Mouse (Mus musculus): ENCODE measurements around the gene Serpinb9b. TPM values are rescaled to one million over a fixed set of nuclear protein-coding genes. Genes with fewer than 3 reads are reported as not detected.
"Not testable (repeated sequence)": the region's sequence is repeated elsewhere in the genome, so short reads cannot be mapped to it uniquely, and the experiment has no call there.

Serpinb9b gene
- total RNA-seq (2021): under 1 TPM; 0.09 to 0.17 TPM
- 0.04 TPM in 1 of 2 replicates, not detected in the other for polyA plus RNA-seq (2012; rRNA removed)
- long read RNA-seq: 0 reads

DNA sequence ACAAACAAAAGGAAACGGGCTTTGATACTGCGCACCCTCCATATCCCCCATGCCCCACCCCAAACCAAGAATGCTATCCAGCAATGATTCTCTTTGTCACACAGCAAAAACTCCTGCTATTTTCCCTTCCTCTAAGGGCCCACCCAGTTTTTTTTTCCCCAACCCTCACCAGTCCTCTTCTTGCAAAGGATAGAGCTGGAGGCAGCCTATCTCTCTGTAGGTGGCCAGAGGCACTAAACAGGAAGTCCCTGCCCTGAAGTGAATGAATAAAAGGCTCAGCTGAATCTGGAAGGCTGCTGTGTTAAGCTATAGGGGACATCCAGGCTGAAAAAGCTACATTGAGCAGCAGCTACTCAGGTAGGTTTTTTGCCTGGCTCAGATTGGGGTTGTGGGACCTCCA lies at the start of gene Serpinb9b:
Gene Serpinb9b, plus strand, starts transcription at position 173 of the 400 bp plus-strand sequence.
- DNase-seq: no peak

DNA sequence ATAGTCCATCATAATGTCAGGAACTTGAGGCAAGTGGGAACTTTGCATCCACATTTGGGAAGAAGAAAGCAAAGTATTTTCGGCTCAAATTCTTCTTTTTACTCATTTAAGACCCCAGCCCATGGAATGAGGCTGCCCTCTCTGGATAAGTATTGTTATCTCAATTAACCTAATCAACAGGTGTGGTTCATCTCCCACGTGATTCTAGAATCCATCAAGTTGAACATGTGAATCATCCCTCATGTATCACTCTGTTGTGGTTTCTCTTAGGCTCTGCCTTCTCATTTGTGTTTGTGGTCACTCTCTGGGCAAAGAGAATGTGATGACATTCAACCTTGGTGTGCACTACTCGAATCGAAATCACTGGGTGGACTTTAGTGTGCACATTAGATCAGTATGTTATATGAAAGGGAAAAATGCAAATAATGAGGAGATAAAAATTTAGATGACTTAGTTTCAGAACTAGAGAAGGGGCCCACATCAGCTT lies 44.6 kb upstream of the Serpinb9b start:
- no peak for DNase-seq

DNA sequence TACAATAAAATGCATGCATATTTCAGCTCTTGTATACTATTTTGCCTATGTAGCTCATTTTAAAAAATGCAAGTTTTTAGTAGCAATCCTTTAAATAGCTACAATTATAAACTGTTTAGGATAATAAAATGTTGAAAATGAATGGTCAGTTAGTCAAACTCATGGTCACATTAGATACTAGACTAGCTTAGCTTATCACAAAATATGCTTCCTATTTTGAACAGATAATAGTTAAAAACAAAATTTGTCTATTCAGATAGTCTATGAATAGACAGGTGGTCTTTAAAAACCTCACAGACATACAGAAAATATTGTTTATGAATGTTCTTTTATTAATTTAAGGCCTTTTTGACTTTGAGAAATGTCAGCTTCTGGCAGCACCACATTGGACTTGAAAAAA lies 41.0 kb upstream of the Serpinb9b start:
- no peak for DNase-seq

DNA sequence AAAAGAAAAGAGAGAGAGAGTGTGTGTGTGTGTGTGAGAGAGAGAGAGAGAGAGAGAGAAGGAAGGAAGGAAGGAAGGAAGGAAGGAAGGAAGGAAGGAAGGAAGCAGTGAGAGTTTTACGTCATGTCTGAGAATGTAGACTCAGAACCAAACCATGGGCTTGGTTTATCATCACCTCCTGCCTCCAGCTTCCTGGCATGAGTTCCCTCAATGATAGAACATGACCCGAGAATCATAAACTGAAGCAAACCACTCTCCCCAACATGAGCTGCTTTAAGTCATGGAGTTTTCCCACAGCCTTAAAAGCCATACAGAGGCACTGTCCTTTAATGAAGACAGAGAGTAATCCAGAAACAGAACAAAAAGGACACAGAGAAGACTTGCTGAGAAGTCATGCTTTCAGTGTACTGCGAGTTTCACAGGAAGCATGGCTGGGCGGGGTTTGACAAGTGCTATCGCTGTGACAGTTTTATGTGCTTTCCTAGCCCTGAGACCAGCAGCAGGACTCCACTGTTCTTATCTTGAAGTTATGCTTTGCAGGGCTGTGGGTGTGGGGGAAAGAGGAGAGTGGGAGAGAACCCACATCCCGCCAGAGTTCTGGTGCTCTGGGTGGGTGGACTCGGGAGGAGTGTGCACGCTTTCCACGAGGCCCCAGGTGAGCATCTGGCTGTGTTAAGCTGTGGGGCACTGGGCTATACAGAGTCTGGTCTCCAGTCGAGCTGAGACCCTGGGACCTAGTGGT lies 33.9 kb upstream of the Serpinb9b start:
- DNase-seq: peak; percentile 61

DNA sequence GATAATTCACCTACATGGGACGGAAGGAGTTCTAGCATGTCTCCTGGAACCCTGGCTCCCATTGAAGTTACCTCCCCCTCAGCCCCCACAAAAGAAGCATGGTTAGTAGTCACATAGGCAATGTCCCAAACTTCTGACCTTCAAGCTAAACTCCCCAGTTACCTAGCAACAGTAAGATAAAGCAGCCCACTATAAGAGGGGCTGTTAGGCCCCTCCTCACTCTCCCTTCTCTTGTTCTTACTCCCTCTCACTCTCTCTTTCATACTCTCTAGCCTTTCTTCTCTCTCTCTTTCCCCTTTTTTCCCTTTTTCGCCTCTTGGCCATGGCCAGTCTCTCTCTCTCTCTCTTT lies 33.3 kb upstream of the Serpinb9b start:
- DNase-seq: no peak

DNA sequence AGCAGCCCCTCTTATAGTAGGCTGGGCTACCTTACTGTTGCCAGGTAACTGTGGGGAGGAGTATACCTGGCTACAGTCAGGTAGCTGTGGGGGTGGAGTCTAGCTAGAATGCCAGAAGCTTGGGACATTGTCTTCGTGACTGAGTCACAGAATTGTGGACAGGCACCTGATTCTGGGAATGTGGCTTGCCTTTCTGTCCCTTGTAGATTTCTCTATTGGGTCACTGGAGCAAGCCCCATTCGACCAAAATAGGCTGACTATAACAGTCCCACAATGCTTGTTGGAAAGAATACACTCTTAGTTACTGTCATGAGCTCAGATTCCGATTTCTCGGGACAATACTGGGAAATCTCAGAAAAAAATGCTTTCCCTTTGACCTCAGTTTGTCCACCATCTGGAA lies 32.2 kb upstream of the Serpinb9b start:
- peak; percentile 38 for DNase-seq

DNA sequence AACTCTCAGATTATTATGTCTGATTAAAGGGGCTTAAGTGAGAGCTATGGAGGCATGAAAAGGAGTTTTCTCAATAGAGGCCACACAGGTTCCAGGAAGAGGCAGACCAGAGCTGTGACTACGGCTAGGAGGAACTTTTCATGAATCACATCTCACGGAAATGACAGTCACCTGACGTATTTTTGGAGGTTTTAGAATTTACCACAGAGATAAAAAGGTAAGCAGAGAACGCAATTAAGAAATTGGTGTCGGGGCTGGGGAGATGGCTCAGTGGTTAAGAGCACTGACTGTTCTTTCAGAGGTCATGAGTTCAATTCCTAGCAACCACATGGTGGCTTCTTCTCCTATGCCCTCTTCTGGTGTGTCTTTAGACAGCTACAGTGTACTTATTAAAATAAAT lies 25.9 kb upstream of the Serpinb9b start:
- DNase-seq: no peak

DNA sequence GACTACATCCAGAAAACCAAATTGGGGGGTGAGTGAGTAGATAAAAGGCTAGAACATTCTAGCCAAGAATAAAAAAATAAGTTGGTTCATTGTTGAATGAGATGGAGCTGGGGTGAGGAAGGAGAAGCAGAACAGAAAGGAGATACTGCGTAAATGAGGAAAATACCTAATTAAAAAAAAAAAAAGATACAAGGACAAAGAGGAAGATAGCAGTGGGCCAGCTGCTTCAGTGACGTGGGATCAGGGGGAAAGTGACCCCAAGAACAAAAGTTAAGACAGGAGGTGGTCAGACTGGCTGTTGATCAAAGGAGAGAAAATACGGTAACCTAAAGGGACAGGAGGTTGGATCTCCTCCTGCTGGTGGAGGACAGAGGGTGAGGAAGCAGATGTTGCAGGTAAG lies 24.3 kb upstream of the Serpinb9b start, which contains the start of gene Serpinb9:
Gene Serpinb9, plus strand, starts transcription at position 301 of the 400 bp plus-strand sequence.
- no peak for DNase-seq

DNA sequence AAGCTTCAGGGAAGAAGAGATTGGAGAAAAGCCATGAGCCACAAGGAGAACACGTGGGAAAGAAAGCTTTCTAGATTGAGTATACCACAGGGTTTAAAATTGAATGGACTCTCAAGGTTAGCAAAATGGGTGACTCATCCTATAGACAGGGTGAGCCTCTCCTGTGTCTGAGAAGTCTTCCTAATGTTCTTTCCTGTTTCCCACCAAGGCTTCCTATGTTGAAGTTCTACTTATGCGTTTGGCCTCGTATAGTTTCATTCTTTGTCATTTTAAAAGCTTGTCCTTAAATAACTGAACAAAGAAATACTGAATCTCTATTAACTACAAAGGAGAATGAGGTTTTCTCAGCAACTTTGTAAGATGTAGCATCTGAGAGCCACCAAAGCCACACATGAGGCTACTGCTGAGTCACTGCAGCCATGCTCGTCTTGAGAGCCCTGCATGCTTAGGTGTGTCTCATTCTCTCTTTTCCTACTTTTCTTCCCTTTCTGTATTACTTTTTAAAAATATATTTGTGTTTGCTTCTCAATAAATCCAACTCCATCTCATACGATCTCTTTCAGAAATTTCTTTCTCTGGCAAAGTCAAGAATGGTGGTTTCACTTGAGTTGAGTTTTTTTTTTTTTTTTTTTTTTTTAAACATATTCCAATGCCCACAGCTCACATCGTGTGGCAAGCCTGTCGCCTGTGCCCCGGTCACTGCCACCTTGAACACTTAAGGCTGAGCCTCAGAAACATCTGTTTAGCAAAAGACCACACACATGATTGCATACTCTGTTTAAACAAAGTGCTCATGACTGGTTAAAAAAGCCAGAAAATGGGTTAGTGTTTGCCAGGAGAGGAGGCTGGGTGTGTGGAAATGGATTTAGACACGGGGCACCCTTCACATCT lies 23.4 kb upstream of the Serpinb9b start:
- no peak for DNase-seq

DNA sequence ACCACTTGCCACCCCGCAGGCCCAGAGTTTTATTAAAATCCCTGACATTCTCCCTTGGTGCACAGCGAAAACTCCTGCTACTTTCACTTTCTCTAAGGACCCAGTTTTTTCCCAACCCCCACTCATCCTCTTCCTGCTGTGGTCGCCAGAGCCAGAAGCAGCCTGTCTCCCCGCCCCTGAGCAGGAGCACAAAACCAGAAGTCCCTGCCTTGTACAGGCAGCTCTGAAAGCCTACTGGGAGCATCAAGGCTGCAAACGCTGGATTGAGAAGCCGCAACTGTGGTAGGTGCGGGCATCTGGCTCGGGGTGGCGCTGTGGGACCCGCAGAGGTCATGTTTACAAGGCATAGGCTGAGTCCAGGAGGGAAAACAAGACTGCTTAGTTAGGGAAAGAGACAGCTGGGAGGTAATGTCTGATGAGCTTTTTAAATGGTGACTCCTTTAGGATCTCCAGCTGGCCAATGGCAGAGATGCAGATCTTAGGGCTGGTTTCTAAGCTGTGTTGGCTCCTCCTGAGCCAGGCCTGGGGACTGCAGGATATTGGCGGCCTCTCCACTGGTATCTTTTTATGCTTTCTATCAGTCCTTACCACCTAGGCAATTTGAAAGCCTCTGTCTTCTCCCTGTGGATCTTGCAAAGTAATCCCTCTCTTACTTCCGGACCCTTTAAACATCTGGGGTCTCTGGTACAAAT lies 22.7 kb upstream of the Serpinb9b start:
- peak; percentile 94 for DNase-seq

DNA sequence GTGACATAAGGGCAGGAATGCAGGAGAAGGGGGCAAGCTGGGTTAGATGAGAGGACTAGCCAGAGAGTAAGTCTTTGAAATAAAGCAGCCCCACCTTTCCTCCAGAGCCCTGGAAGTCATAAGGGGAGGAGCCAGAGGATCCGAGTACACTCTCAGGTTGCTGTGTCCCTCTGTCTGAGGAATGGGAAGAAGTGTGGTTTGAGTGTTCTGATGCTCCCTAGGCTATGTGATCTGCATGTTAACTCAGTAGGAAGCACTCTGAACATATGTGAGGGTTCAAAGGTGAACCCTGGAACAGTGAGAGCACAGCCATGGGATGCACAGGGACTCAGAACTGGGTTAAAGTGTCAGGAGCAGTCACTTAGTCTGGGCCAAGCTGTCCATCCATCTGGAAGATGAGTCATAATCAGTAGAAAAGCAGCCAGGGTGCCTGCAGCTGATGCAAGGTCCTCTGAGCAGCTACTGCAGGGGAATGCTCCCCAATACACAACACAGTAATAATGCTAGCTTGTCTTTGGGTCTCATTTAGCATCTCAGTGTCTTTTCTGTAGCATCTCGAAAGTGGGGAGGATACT lies 21.6 kb upstream of the Serpinb9b start:
- peak; percentile 49 for DNase-seq

DNA sequence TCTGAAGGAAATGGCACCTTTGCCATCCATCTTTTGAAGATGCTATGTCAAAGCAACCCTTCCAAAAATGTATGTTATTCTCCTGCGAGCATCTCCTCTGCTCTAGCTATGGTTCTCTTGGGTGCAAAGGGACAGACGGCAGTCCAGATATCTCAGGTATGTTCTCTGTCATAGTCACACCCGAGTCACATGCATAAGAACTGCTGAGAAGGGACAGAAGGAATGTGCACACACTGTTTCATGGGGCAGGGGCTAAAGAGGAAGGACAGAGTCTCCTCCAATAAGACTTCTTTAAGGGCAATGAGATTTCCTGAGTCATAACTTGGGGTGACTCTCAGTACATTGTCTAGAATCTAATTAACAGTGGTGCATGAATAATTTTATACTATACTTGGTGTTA lies 20.7 kb upstream of the Serpinb9b start:
- DNase-seq: no peak

DNA sequence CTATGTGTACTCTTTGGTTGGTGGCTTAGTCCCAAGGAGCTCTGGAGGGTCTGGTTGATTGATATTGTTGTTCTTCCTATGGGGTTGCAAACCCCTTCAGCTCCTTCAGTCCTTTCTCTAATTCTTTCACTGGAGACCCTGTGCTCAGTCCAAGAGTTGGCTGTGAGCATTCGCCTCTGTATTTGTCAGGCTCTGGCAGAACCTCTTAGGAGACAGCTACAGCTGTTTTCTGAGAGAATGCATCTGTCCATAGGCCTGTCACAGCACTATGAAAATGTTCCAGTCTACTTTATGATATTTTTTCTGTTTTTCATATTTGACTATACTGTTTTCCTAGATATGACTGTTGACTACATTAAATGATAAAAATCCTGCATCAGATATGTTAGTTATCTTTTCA lies 14.8 kb upstream of the Serpinb9b start:
- no peak for DNase-seq

DNA sequence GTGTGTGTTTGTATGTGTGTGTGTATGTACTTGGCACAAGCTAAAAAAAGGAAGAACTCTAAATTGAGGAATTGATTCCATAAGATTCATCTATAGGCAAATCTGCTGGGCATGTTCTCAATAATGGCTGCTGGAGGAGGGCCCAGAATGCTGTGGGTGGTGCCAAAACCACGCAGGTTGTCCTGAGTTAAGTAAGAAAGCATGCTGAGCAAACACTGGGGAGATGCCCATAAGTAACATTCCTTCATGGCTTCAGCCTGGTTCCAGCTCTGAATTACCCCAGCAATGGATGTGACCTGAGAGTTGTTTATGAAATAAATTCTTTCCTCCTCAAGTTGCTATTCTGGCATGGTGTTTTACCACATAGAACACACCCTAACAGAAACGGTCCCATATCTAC lies 13.9 kb upstream of the Serpinb9b start:
- DNase-seq: no peak

DNA sequence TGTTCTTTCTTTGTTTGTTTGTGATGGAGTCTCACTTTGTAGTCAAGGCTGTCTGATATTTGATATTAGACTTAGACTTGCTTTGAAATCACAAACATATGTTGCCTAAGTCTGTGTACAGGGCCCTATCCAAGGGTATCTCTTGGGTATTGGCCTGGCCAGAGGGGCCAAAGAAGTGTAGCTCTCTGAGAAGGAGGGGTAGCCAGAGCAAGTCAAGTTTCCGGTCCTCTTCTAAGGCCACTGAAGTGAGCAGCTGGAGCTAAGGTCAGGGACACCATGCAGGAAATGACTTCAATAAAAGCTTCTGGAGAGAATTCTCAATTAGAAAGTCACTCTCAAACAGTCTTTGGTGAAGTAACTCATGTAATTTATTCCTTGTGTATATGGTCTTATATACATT lies 4.8 kb upstream of the Serpinb9b start:
- DNase-seq: no peak

DNA sequence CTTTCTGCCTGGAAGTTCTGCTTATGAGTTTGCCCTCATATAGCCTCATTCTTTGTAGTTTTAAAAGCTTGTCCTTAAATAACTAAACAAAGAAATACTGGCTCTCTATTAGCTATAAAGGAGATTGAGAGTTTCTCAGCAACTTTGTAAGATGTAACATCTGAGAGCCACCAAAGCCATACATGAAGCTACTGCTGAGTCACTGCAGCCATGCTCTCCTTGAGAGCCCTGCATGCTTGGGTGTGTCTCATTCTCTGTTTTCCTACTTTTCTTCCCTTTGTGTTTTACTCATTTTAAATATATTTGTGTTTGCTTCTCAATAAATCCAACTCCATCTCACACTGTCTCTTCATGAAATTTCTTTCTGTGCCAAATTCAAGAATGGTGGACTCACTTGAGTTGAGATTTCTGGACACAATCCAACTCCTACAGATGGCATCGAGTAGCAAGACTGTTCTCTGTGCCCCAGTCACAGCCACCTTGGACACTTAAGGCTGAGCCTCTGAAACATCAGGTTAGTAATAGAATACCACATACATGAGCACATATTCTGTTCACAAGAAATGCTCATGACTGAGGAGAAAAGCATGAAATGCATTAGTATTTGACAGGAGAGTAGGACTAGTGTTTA lies 674 bp upstream of the Serpinb9b start:
- no peak for DNase-seq

DNA sequence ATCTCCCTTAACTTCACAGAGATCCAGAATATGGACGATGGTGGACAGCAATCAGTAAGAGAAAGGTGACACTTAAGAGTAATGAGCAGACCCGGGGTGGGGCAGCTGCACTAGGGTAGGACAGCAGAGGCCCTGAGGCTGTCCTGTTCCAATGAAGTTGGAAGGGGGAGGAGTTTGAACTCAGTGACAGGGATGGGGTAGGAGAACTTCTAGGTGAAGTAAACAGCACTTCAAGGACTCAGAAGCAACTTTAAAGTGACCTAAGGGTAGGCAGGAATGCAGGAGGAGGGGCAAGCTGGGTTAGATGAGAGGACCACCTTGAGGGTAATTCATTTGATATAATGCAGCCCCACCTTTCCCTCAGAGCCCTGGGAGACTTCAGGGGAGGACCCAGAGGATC lies 930 bp downstream of the Serpinb9b start:
- peak; percentile 13 for DNase-seq

DNA sequence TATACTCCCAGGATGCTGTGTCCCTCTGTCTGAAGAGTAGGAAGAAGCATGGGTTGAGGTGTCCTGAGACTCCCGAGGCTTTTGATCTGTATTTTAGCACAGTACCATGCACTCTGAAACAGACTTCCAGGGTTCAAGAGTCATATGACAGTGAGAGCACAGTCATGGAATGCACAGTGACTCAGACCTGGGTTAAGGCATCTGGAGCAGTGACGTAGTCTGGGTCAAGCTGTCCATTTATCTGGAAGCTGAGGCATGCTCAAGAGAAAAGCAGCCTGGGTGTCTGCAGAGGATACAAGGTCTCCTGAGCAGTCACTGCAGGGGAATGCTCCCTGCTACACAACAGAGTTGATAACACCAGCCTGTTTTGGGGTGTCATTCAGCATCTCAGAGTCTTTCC lies 1.3 kb downstream of the Serpinb9b start:
- peak; percentile 82 for DNase-seq

DNA sequence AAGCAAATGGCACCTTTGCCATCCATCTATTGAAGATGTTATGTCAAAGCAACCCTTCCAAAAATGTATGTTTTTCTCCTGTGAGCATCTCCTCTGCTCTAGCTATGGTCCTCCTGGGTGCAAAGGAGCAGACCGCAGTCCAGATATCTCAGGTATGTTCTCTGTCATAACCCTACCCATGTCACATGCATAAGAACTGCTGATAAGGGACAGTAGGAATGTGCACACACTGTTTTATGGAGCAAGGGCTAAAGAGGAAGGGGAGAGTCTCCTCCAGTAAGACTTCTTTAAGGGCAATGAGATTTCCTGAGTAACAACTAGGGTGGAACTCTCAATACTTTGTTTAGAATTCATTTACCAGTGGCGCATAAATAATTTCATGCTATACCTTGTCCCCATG lies 2.3 kb downstream of the Serpinb9b start:
- DNase-seq: not testable (repeated sequence)

DNA sequence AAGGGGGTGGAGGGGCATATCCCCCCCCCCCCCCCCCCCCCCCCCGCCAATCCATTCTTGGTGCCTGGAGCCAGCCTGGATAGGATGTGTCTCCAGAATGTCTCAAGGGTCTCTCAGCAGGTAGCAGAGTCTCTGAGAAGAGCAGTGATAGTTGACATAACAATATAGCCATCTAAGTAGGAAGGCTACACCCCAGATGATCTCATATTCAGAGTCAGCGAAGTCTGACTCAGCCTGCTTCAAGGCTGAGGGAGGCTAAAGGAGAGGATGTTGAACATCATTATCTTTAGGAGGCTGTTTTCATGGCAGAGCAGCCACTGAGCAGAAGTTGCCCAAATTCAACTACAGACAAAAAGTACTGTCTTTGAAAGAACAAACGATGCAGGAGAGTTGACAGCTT lies 3.1 kb downstream of the Serpinb9b start:
- DNase-seq: peak; percentile 71

DNA sequence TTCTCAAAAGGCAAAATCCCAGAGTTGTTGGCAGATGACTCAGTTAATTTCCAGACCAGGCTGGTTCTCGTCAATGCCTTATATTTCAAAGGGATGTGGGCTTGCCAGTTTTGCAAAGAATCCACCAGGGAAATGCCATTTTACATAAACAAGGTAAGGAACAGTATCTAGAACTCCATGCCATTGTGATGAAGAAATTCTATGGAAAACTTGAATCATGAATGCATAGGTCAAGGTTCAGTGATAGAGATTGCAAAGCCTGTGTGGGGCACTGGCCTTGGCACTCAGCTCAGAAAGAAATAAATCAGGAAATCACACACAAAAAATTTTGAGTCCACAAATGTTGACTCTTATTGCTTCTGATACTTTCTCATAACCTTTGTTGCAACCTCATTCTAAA lies 8.3 kb downstream of the Serpinb9b start:
- DNase-seq: peak; percentile 61

DNA sequence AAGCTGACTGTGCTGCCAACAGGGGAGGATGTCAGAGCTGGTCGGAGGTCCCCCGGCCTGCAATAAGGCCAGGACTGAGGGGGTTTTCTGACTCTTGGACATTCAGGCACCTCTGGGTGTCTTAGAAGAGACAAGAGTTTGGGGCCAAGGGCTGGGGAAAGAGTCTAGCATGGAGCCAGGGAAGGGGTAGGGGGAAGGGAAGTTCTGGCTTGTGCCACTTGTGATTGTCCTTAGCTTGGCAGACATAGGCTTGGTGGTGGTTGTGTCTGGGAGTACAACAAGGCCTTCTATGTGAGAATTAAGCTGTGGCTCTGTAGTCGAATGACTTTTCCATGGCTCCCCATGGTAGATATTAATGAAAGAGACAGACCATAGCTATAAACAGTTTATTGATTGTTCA lies 16.3 kb downstream of the Serpinb9b start:
- no peak for DNase-seq

Measured in adrenal gland, adult 2 months (tissue).